Mouse (Mus musculus): ENCODE results near the gene Wdhd1.

Gene Wdhd1

GRCm38 (mm10) chr14:47281535-47281934 is 4.9 kb upstream of the Wdhd1 start:
- DNase-seq (ENCODE audit: low spot score in 2 of 2), result no peak

GRCm38 (mm10) chr14:47279058-47279457 is 2.4 kb upstream of the Wdhd1 start:
- DNase-seq (ENCODE audit: low spot score in 2 of 2), result no peak

- DNase-seq (ENCODE audit: low spot score in 2 of 2), result no peak
Observed at GRCm38 (mm10) chr14:47276036-47276603, 537 bp downstream of the Wdhd1 start.

- no peak for DNase-seq (ENCODE audit: low spot score in 2 of 2)
Observed at GRCm38 (mm10) chr14:47275417-47275816, 1.2 kb downstream of the Wdhd1 start.

GRCm38 (mm10) chr14:47273751-47274150 is 2.9 kb downstream of the Wdhd1 start:
- no peak for DNase-seq (ENCODE audit: low spot score in 2 of 2)

GRCm38 (mm10) chr14:47269706-47270105 is 7.0 kb downstream of the Wdhd1 start:
- DNase-seq (ENCODE audit: low spot score in 2 of 2), result no peak

GRCm38 (mm10) chr14:47269056-47269455 is 7.6 kb downstream of the Wdhd1 start:
- DNase-seq (ENCODE audit: low spot score in 2 of 2), result no peak

- no peak for DNase-seq (ENCODE audit: low spot score in 2 of 2)
Observed at GRCm38 (mm10) chr14:47265829-47266228, 10.8 kb downstream of the Wdhd1 start.

- DNase-seq (ENCODE audit: low spot score in 2 of 2), result no peak
Observed at GRCm38 (mm10) chr14:47264866-47265265, 11.8 kb downstream of the Wdhd1 start.

GRCm38 (mm10) chr14:47249839-47250238 is 26.8 kb downstream of the Wdhd1 start:
- no peak for DNase-seq (ENCODE audit: low spot score in 2 of 2)

GRCm38 (mm10) chr14:47242753-47243152 is 33.9 kb downstream of the Wdhd1 start:
- no peak for DNase-seq (ENCODE audit: low spot score in 2 of 2)

- DNase-seq (ENCODE audit: low spot score in 2 of 2), result no peak
Observed at GRCm38 (mm10) chr14:47241046-47241445, 35.6 kb downstream of the Wdhd1 start.

- no peak for DNase-seq (ENCODE audit: low spot score in 2 of 2)
Observed at GRCm38 (mm10) chr14:47240600-47240999, 36.1 kb downstream of the Wdhd1 start.

GRCm38 (mm10) chr14:47237286-47237685 is 39.4 kb downstream of the Wdhd1 start:
- no peak for DNase-seq (ENCODE audit: low spot score in 2 of 2)

GRCm38 (mm10) chr14:47236491-47236890 is 40.2 kb downstream of the Wdhd1 start:
- DNase-seq (ENCODE audit: low spot score in 2 of 2), result no peak

GRCm38 (mm10) chr14:47234526-47235250 is 42.0 kb downstream of the Wdhd1 start:
- DNase-seq (ENCODE audit: low spot score in 2 of 2), result no peak

GRCm38 (mm10) chr14:47234032-47234431 is 42.6 kb downstream of the Wdhd1 start:
- no peak for DNase-seq (ENCODE audit: low spot score in 2 of 2)

GRCm38 (mm10) chr14:47233602-47234001 is 43.1 kb downstream of the Wdhd1 start:
- no peak for DNase-seq (ENCODE audit: low spot score in 2 of 2)

GRCm38 (mm10) chr14:47229796-47230376 is 46.8 kb downstream of the Wdhd1 start:
- DNase-seq (ENCODE audit: low spot score in 2 of 2), result no peak

GRCm38 (mm10) chr14:47225931-47226330 is 50.7 kb downstream of the Wdhd1 start:
- DNase-seq (ENCODE audit: low spot score in 2 of 2), result no peak

- DNase-seq (ENCODE audit: low spot score in 2 of 2), result no peak
Observed at GRCm38 (mm10) chr14:47224476-47225325, 52.0 kb downstream of the Wdhd1 start.
